Mouse (Mus musculus) G1E (cell line): ENCODE measurements around the gene Arfrp1.

Experiments
- CTCF ChIP-seq: IDR thresholded peaks from 2 replicates; pipeline ENCODE4 v1.5.1; 2012; ENCODE audit warnings: low read depth, low read length, inconsistent platforms, mixed read lengths
- GATA1 ChIP-seq: IDR thresholded peaks from 2 replicates; pipeline ENCODE4 v1.6.1; 2012; ENCODE audit warnings: borderline replicate concordance, low read length, inconsistent platforms, mixed read lengths

GRCm38 (mm10) chr2:181381631-181382306 lies 16.6 kb upstream of the Arfrp1 start:
- TF ChIP-seq GATA1 (no peak), CTCF (no peak)
